Mouse (Mus musculus) hindbrain, postnatal 0 days (tissue): Measurements from ENCODE around the gene Mkln1. TPM values are rescaled to one million over a fixed set of nuclear protein-coding genes. Genes with fewer than 3 reads are reported as not detected.

ENCODE experiments used
- ATAC-seq: fragments of 200-750 bp; cut with Nextera tagmentation; 2 replicates; pipeline ENCODE4 v1.8.0; 2017; ENCODE audit warnings: mild to moderate bottlenecking, moderate TSS enrichment, moderate library complexity
- DNase-seq: peaks from one replicate; pipeline ENCODE4 v3.0.0-alpha.2; 2015; ENCODE audit warnings: low spot score
- H3K27ac ChIP-seq: fragments of 300-500 bp; sonication (generic); 2 replicates; pipeline ENCODE4 v1.5.1; 2014; ENCODE audit warnings: mild to moderate bottlenecking
- H3K27me3 ChIP-seq: fragments of 300-500 bp; sonication (generic); 2 replicates; pipeline ENCODE4 v1.6.1; 2014; ENCODE audit warnings: low read length, mixed read lengths; ENCODE audit not compliant: insufficient read depth
- H3K36me3 ChIP-seq: fragments of 300-500 bp; sonication (generic); 2 replicates; pipeline ENCODE4 v1.6.1; 2014; ENCODE audit warnings: low read length, mixed read lengths; ENCODE audit not compliant: insufficient read depth
- H3K4me1 ChIP-seq: fragments of 300-500 bp; sonication (generic); 2 replicates; pipeline ENCODE4 v1.6.1; 2014; ENCODE audit warnings: antibody characterized with exemption, low read length, mixed read lengths; ENCODE audit not compliant: insufficient read depth
- H3K4me2 ChIP-seq: fragments of 300-500 bp; sonication (generic); 2 replicates; pipeline ENCODE4 v1.6.1; 2014; ENCODE audit warnings: low read depth, mild to moderate bottlenecking, low read length, moderate library complexity, mixed read lengths
- H3K4me3 ChIP-seq: fragments of 300-500 bp; sonication (generic); 2 replicates; pipeline ENCODE4 v1.5.1; 2014; ENCODE audit warnings: low read length
- H3K9ac ChIP-seq: fragments of 300-500 bp; sonication (generic); replicated peaks from 2 replicates; pipeline ENCODE4 v1.6.1; 2014; ENCODE audit warnings: mild to moderate bottlenecking, low read length, moderate library complexity, mixed read lengths
- H3K9me3 ChIP-seq: fragments of 300-500 bp; sonication (generic); 2 replicates; pipeline ENCODE4 v1.6.1; 2016; ENCODE audit warnings: low read length, mixed read lengths
- CTCF ChIP-seq: IDR thresholded peaks from 2 replicates; pipeline ENCODE4 v1.5.1; 2016; ENCODE audit warnings: antibody characterized with exemption, control low read depth, low read depth
- WGBS: fragments of 180-500 bp; shearing (Covaris S2); extraction: QIAGEN DNeasy Blood & Tissue Kit; methylation state at CpG from one replicate; pipeline ENCODE4 v1.1.7; 2014; 5-methylcytosine and 5-hydroxymethylcytosine counted together
- polyA plus RNA-seq: library from polyadenylated mRNA; unstranded; fragments of >200 nt; fragmentation: Nextera tagmentation; extraction: Ambion mirVana; gene quantifications from 2 replicates; pipeline ENCODE4 v1.2.1, GENCODE M21; 2015
- total RNA-seq: library from RNA; depleted of rRNA; stranded (reverse); fragments of >200 nt; gene quantifications from 2 replicates; pipeline ENCODE4 v1.2.3, GENCODE M21; 2014

Gene Mkln1
- total and polyA plus RNA-seq, 2 experiments from 2014 or later: 53.4 to 88.3 TPM

GRCm38 (mm10) chr6:31499836-31500235 lies 101.3 kb downstream of the Mkln1 start:
- H3K36me3 ChIP-seq: peaks cover 11% of the 10 kb centered on the region; the same call in 1 of the 2 replicates
- 78% methylated on average over 10 of the region's 10 CpGs for WGBS
- ATAC-seq: no peak

GRCm38 (mm10) chr6:31500260-31500659 lies 101.7 kb downstream of the Mkln1 start:
- Histone ChIP-seq H3K4me2 (no peak overlapping the region), H3K4me1 (no peaks in the 10 kb centered on the region), H3K27ac (no peak overlapping the region), H3K9me3 (no peaks in the 10 kb centered on the region), H3K4me3 (no peak overlapping the region), H3K27me3 (no peaks in the 10 kb centered on the region), H3K9ac (no peak overlapping the region), H3K36me3 (peaks cover 11% of the 10 kb centered on the region; the same call in 1 of the 2 replicates)
- ATAC-seq (no peak), DNase-seq (no peak)
- 73% methylated on average over 2 of the region's 2 CpGs for WGBS
- TF ChIP-seq CTCF: no peak

More at GRCm38 (mm10) chr6:31499836-31500235, 101.3 kb downstream of the Mkln1 start:
- Histone ChIP-seq H3K4me3 (no peak overlapping the region), H3K9me3 (no peaks in the 10 kb centered on the region), H3K4me1 (no peaks in the 10 kb centered on the region), H3K27ac (no peak overlapping the region), H3K27me3 (no peaks in the 10 kb centered on the region), H3K4me2 (no peak overlapping the region), H3K9ac (no peak overlapping the region)
- no peak for DNase-seq
- no peak for TF ChIP-seq CTCF

DNA sequence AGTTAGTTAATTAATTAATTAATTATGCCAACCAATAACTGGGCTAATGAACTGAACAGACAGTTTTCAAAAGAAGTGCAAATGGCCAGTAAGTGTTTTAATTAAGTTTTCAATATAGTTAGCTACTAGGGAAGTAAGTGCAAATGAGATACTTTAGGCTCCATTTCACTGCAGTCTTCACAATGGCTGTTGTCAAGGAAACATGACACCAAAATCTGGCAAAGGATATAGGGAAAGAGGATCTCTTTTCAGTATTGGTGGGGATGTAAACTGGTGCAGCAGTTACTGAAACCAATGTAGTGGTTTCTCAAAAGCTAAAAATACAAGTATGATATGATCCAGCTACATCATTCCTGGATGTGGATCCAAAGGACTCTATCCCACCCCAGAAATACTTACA lies 102.2 kb downstream of the Mkln1 start:
- Histone ChIP-seq H3K9me3 (no peaks in the 10 kb centered on the region), H3K27me3 (no peaks in the 10 kb centered on the region), H3K4me1 (no peaks in the 10 kb centered on the region), H3K9ac (no peak overlapping the region), H3K36me3 (peaks cover 11% of the 10 kb centered on the region; the same call in 1 of the 2 replicates), H3K27ac (no peak overlapping the region), H3K4me2 (no peak overlapping the region), H3K4me3 (no peak overlapping the region)
- DNase-seq (no peak), ATAC-seq (no peak)
- TF ChIP-seq CTCF: no peak

GRCm38 (mm10) chr6:31502614-31503013 lies 104.1 kb downstream of the Mkln1 start:
- TF ChIP-seq CTCF: no peak
- H3K27me3 ChIP-seq: no peaks in the 10 kb centered on the region
- H3K36me3 ChIP-seq: peaks cover 9% of the 10 kb centered on the region; the same call in 1 of the 2 replicates
- no peak for DNase-seq
- 93% methylated on average over 2 of the region's 2 CpGs for WGBS
- H3K9ac ChIP-seq: no peak overlapping the region
- no peak overlapping the region for H3K4me3 ChIP-seq
- H3K27ac ChIP-seq: no peak overlapping the region; the same call in 1 of the 2 replicates
- no peak for ATAC-seq
- H3K4me1 ChIP-seq: no peaks in the 10 kb centered on the region
- H3K4me2 ChIP-seq: no peak overlapping the region
- H3K9me3 ChIP-seq: no peaks in the 10 kb centered on the region

GRCm38 (mm10) chr6:31513726-31514125 lies 115.2 kb downstream of the Mkln1 start:
- H3K9me3 ChIP-seq: no peaks in the 10 kb centered on the region
- no peak overlapping the region for H3K9ac ChIP-seq
- H3K36me3 ChIP-seq: no peaks in the 10 kb centered on the region
- DNase-seq (no peak), ATAC-seq (peak; percentile 56)
- H3K4me1 ChIP-seq: peaks cover 8% of the 10 kb centered on the region
- TF ChIP-seq CTCF: no peak
- WGBS: 52% methylated on average over 6 of the region's 6 CpGs
- no peak overlapping the region for H3K27ac ChIP-seq
- no peaks in the 10 kb centered on the region for H3K27me3 ChIP-seq
- no peak overlapping the region for H3K4me3 ChIP-seq
- H3K4me2 ChIP-seq: no peak overlapping the region

- Histone ChIP-seq H3K9ac (no peak overlapping the region), H3K27ac (peak overlapping the region; percentile 51), H3K4me3 (no peak overlapping the region), H3K36me3 (no peaks in the 10 kb centered on the region), H3K9me3 (no peaks in the 10 kb centered on the region), H3K4me1 (peaks cover 12% of the 10 kb centered on the region), H3K4me2 (no peak overlapping the region), H3K27me3 (no peaks in the 10 kb centered on the region)
- 44% methylated on average over 9 of the region's 9 CpGs for WGBS
- ATAC-seq: peak; percentile 48
- no peak for TF ChIP-seq CTCF
- no peak for DNase-seq
Observed at GRCm38 (mm10) chr6:31517681-31518337, 119.3 kb downstream of the Mkln1 start.

DNA sequence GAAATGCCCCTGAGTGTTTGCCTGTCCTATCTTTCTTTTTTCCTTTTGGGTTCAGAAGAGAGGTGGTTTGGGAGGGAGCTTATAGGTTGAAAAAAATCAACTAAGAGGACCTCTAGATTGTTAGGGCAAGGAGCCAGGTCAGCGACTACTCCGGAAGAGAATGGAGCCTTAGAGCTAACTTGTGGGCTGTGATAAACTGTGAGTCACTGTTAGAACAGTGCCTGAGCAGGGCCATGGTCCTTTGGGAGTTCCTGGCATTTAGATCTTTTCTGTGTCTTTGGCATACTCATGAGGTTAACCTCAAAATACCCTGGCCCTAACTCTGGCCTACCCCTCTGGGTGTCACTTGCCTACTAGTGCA lies 119.8 kb downstream of the Mkln1 start:
- DNase-seq (no peak), ATAC-seq (no peak)
- peak overlapping the region; percentile 51; the same call in 1 of the 2 replicates for H3K27ac ChIP-seq
- no peak overlapping the region for H3K9ac ChIP-seq
- 76% methylated on average over 2 of the region's 2 CpGs for WGBS
- peaks cover 12% of the 10 kb centered on the region for H3K4me1 ChIP-seq
- H3K36me3 ChIP-seq: no peaks in the 10 kb centered on the region
- H3K27me3 ChIP-seq: no peaks in the 10 kb centered on the region
- no peak for TF ChIP-seq CTCF
- H3K9me3 ChIP-seq: no peaks in the 10 kb centered on the region
- no peak overlapping the region for H3K4me2 ChIP-seq
- H3K4me3 ChIP-seq: no peak overlapping the region
